Mouse (Mus musculus) liver, embryonic 13.5 days (tissue): ENCODE measurements around the gene Zyx. TPM values are rescaled to one million over a fixed set of nuclear protein-coding genes. Genes with fewer than 3 reads are reported as not detected.

Experiments
- ATAC-seq: fragments of 200-750 bp; cut with Nextera tagmentation; 2 replicates; pipeline ENCODE4 v1.8.0; 2017; ENCODE audit warnings: low read depth, mild to moderate bottlenecking, moderate number of reproducible peaks, moderate library complexity
- DNase-seq: peaks from one replicate; pipeline ENCODE4 v3.0.0; 2022
- H3K27ac ChIP-seq: fragments of 300-500 bp; sonication (generic); 2 replicates; pipeline ENCODE4 v1.5.1; 2015; ENCODE audit warnings: moderate library complexity, mild to moderate bottlenecking, inconsistent platforms
- H3K27me3 ChIP-seq: fragments of 300-500 bp; sonication (generic); 2 replicates; pipeline ENCODE4 v1.6.1; 2015; ENCODE audit warnings: mild to moderate bottlenecking, inconsistent platforms
- H3K36me3 ChIP-seq: fragments of 300-500 bp; sonication (generic); 2 replicates; pipeline ENCODE4 v1.6.1; 2015; ENCODE audit warnings: mild to moderate bottlenecking, inconsistent platforms
- H3K4me1 ChIP-seq: fragments of 300-500 bp; sonication (generic); replicated peaks from 2 replicates; pipeline ENCODE4 v1.6.1; 2015; ENCODE audit warnings: inconsistent platforms
- H3K4me2 ChIP-seq: fragments of 300-500 bp; sonication (generic); 2 replicates; pipeline ENCODE4 v1.6.1; 2015; ENCODE audit warnings: inconsistent platforms, mild to moderate bottlenecking, moderate library complexity
- H3K4me3 ChIP-seq: fragments of 300-500 bp; sonication (generic); replicated peaks from 2 replicates; pipeline ENCODE4 v1.5.1; 2015; ENCODE audit warnings: mild to moderate bottlenecking, inconsistent platforms
- H3K9ac ChIP-seq: fragments of 300-500 bp; sonication (generic); 2 replicates; pipeline ENCODE4 v1.6.1; 2015; ENCODE audit warnings: mild to moderate bottlenecking, inconsistent platforms
- H3K9me3 ChIP-seq: fragments of 300-500 bp; sonication (generic); replicated peaks from 2 replicates; pipeline ENCODE4 v1.6.1; 2016; ENCODE audit warnings: inconsistent platforms
- WGBS: fragments of 180-500 bp; shearing (Covaris S2); methylation state at CpG from one replicate; pipeline ENCODE4 v1.1.7; 2015; ENCODE audit not compliant: insufficient replicate concordance; 5-methylcytosine and 5-hydroxymethylcytosine counted together
- polyA plus RNA-seq: library from polyadenylated mRNA; unstranded; fragments of >200 nt; fragmentation: Nextera tagmentation; extraction: Ambion mirVana; gene quantifications from 2 replicates; pipeline ENCODE4 v1.2.1, GENCODE M21; 2015

Gene Zyx
- polyA plus RNA-seq, 1 experiment from 2014 or later = 36.5 TPM

DNA sequence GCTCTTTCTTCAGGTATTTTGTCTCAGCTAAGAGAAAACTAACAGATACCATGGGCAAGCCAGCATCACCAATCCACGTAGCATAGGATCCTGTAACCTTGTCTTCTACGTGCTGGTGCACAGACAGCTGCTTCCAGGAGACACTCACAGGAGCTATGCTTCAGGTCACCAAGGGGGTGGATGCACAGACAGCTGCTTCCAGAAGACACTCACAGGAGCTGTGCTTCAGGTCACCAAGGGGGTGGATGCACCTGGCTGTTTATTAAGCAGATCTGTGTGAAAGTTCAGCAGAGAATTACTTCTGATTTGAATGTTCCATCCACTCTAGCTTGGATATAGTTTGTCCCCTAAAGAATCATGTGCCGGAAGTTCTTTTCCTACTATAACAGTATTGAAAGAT lies 18.5 kb upstream of the Zyx start:
- Histone ChIP-seq H3K9me3 (no peaks in the 10 kb centered on the region), H3K4me2 (no peak overlapping the region), H3K9ac (no peak overlapping the region), H3K4me3 (no peak overlapping the region), H3K27me3 (peaks cover under 1% of the 10 kb centered on the region; the same call in 1 of the 2 replicates), H3K27ac (no peak overlapping the region), H3K36me3 (no peaks in the 10 kb centered on the region), H3K4me1 (peaks cover 13% of the 10 kb centered on the region)
- 72% methylated on average over 3 of the region's 3 CpGs for WGBS
- DNase-seq (no peak), ATAC-seq (no peak)

- H3K27ac ChIP-seq = no peak overlapping the region
- H3K9me3 ChIP-seq = no peaks in the 10 kb centered on the region
- no peak overlapping the region for H3K9ac ChIP-seq
- H3K36me3 ChIP-seq = no peaks in the 10 kb centered on the region
- ATAC-seq (no peak), DNase-seq (no peak)
- H3K4me3 ChIP-seq = no peak overlapping the region
- no peaks in the 10 kb centered on the region for H3K4me1 ChIP-seq
- no peaks in the 10 kb centered on the region for H3K27me3 ChIP-seq
- H3K4me2 ChIP-seq = no peak overlapping the region
- WGBS = 62% methylated on average over 2 of the region's 2 CpGs
Measured at GRCm38 (mm10) chr6:42339189-42339588, 10.2 kb upstream of the Zyx start.

DNA sequence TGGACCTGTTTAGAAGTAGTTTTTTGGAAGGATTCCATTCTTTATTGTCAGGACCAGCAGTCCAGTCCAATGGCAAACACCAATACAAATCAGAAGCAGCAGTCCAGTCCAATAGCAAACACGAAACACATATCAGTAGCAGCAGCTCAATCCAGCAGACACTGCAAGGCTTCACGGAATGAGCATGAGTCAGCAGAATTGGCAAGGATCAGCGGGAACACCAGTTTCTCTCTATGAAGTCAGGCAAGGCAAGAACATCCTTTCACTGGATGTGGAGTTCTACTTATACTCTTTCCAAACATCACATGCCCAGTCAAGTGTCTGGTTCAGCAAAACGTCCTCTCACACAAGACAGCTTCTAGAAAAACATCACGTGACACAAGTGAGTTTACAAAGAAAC lies 9.4 kb upstream of the Zyx start:
- Histone ChIP-seq H3K4me3 (no peak overlapping the region), H3K4me1 (no peaks in the 10 kb centered on the region), H3K9ac (no peak overlapping the region), H3K9me3 (no peaks in the 10 kb centered on the region), H3K4me2 (no peak overlapping the region), H3K36me3 (no peaks in the 10 kb centered on the region), H3K27ac (no peak overlapping the region), H3K27me3 (no peaks in the 10 kb centered on the region)
- no peak for ATAC-seq
- 57% methylated on average over 5 of the region's 5 CpGs for WGBS
- DNase-seq = no peak

- DNase-seq = no peak
- no peak for ATAC-seq
- Histone ChIP-seq H3K36me3 (no peaks in the 10 kb centered on the region), H3K27me3 (no peaks in the 10 kb centered on the region), H3K4me2 (no peak overlapping the region), H3K4me1 (no peaks in the 10 kb centered on the region), H3K9me3 (no peaks in the 10 kb centered on the region), H3K27ac (no peak overlapping the region), H3K4me3 (no peak overlapping the region), H3K9ac (no peak overlapping the region)
- 36% methylated on average over 1 of the region's 1 CpGs for WGBS
Measured at GRCm38 (mm10) chr6:42342171-42342570, 7.3 kb upstream of the Zyx start.

DNA sequence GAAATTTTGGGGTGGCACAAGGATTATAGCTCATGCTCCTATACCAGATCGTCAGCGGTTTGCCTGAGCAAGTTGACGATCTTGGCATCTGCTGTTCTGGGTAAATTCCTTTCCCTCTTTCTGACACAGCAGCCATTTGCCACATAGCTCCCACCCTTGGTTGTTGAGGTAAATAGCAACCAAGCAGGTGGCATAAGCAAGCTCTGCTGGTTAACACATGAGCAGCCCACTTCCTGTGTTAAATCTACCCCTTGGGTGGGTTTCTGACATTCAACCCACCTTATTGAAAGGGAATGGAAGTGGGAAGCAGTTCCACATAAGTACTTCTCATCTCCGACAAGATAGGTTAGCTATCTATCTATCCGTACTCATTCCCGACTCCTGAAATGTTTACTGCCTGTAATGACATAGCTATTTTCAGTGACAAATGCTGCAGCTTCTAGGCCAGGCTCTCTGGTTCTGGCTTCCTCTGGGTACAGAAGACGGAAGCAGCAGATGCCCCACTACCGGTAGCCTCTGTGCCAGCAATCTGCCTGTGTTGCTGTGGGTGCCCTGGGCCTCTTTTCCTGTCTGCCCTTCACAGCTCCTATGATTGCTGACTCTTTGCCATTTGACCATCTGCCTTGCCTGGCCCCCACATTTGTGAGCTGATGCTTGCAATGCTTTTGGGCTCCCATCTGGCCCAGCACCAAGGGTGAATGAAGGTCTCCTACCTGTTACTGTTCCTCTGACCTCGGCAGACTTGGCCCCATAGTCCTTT lies 5.9 kb upstream of the Zyx start:
- no peaks in the 10 kb centered on the region for H3K9me3 ChIP-seq
- H3K36me3 ChIP-seq = no peaks in the 10 kb centered on the region
- no peak overlapping the region for H3K4me3 ChIP-seq
- no peak for DNase-seq
- 66% methylated on average over 9 of the region's 9 CpGs for WGBS
- H3K27me3 ChIP-seq = no peaks in the 10 kb centered on the region
- H3K4me1 ChIP-seq = no peaks in the 10 kb centered on the region
- H3K4me2 ChIP-seq = no peak overlapping the region
- no peak overlapping the region for H3K27ac ChIP-seq
- H3K9ac ChIP-seq = no peak overlapping the region
- ATAC-seq = no peak

- WGBS = 77% methylated on average over 1 of the region's 1 CpGs
- Histone ChIP-seq H3K4me1 (peaks cover 4% of the 10 kb centered on the region), H3K4me2 (no peak overlapping the region), H3K27me3 (no peaks in the 10 kb centered on the region), H3K27ac (no peak overlapping the region), H3K9ac (no peak overlapping the region), H3K4me3 (no peak overlapping the region), H3K36me3 (no peaks in the 10 kb centered on the region), H3K9me3 (no peaks in the 10 kb centered on the region)
- no peak for DNase-seq
- ATAC-seq = no peak
Measured at GRCm38 (mm10) chr6:42344255-42344654, 5.2 kb upstream of the Zyx start.

DNA sequence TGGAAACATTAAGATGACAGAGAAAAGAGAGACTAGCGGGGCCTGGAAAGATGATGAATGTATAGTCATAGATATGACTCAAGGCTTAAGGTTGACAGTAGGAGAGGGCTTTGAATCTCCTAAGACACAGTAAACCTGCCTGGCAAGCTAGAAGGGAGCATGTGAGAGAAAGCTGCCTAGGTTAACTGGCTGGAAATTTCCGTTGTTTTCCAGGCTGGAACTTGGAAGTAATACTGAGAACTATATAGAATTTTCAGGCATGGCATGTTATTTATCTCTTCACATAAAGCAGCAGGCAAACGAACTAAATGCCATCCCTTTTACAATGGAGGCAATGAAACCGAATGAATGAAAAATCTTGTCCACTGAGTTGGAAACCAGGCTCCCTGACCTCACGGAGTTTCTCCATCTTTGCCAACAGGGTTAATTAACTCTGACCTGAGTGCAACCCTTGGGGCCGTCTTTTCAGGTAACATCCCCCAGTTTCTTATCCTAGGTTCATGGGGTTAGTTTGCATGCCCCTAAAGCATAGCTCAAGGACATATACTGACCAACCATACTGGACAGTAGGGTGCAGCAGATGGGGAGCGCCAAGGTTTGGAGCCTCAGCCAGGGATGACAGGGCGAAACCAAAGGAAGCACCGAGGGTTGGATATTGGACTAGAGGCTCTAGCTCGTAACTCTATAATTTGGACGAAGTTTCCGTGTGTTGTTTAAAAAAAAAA lies 987 bp upstream of the Zyx start:
- no peak for ATAC-seq
- Histone ChIP-seq H3K4me3 (peak overlapping the region; percentile 70), H3K36me3 (peaks cover 11% of the 10 kb centered on the region; the same call in 1 of the 2 replicates), H3K27ac (0 out of 2 replicates have a peak overlapping the region, but pooled peaks have one; percentile 85), H3K4me2 (peak overlapping the region; percentile 85), H3K9me3 (no peaks in the 10 kb centered on the region), H3K4me1 (peaks cover 41% of the 10 kb centered on the region), H3K27me3 (no peaks in the 10 kb centered on the region), H3K9ac (peak overlapping the region; percentile 74; the same call in 1 of the 2 replicates)
- no peak for DNase-seq
- WGBS = 40% methylated on average over 12 of the region's 12 CpGs

DNA sequence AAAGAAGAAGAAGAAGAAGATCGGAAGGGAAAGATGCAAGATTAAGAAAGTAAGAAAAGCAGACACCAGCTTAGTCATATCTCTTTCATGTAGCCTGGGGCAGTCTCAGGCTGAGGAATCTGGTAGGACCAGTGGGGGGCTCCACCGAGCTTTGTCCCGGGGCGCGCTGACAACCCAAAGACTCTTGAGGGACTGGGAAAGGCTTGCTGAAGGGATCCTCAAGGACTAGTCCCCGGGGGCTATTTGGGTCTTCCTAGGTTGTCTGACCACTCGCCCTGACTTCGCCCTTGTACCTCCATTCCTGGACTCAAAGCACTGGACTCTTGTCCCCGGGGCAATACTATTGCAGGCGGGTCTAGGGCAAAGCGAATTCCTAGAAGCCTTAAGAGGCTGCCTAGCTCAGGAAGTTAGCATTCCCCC lies 414 bp upstream of the Zyx start:
- no peaks in the 10 kb centered on the region for H3K9me3 ChIP-seq
- H3K4me3 ChIP-seq = peak overlapping the region; percentile 70
- 1% methylated on average over 11 of the region's 11 CpGs for WGBS
- no peaks in the 10 kb centered on the region for H3K27me3 ChIP-seq
- H3K9ac ChIP-seq = peak overlapping the region; percentile 74
- H3K36me3 ChIP-seq = peaks cover 11% of the 10 kb centered on the region; the same call in 1 of the 2 replicates
- ATAC-seq (peak; percentile 14), DNase-seq (peak; percentile 65)
- peak overlapping the region; percentile 85 for H3K27ac ChIP-seq
- peaks cover 47% of the 10 kb centered on the region for H3K4me1 ChIP-seq
- peak overlapping the region; percentile 85 for H3K4me2 ChIP-seq

- DNase-seq (no peak), ATAC-seq (no peak)
Measured at GRCm38 (mm10) chr6:42350021-42350967, 864 bp downstream of the Zyx start.

DNA sequence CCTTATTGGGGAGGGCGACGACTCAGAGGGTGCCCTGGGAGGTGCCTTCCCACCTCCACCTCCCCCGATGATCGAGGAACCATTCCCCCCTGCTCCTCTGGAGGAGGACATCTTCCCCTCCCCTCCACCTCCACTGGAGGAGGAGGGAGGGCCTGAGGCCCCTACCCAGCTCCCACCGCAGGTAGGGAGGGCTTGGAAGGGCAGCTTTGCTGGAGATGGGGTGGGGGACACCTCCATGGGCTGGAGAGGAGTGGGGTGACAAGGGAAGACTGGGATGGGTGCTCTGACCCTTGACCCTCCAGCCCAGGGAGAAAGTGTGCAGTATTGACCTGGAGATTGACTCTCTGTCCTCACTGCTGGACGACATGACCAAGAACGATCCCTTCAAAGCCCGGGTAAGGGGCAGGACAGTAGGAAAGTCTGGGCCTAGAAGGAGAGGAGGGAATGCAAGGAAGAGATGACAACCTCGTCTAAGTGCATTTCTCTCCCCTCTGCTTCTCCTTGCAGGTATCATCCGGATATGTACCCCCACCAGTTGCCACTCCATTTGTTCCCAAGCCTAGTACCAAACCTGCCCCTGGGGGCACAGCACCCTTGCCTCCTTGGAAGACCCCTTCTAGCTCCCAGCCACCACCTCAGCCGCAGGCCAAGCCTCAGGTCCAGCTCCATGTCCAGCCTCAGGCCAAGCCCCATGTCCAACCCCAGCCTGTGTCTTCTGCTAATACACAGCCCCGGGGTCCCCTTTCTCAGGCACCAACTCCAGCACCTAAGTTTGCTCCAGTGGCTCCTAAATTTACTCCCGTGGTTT lies 1.7 kb downstream of the Zyx start:
- Histone ChIP-seq H3K27ac (peak overlapping the region; percentile 77; the same call in 1 of the 2 replicates), H3K27me3 (no peaks in the 10 kb centered on the region), H3K9ac (peak overlapping the region; percentile 74), H3K4me1 (peaks cover 58% of the 10 kb centered on the region), H3K4me2 (peak overlapping the region; percentile 85), H3K4me3 (peak overlapping the region; percentile 70), H3K9me3 (no peaks in the 10 kb centered on the region), H3K36me3 (peaks cover 18% of the 10 kb centered on the region)
- no peak for DNase-seq
- no peak for ATAC-seq
- 21% methylated on average over 13 of the region's 13 CpGs for WGBS

More at GRCm38 (mm10) chr6:42350021-42350967, 864 bp downstream of the Zyx start:
- peaks cover 58% of the 10 kb centered on the region for H3K4me1 ChIP-seq
- H3K4me2 ChIP-seq = peak overlapping the region; percentile 85
- no peaks in the 10 kb centered on the region for H3K9me3 ChIP-seq
- H3K4me3 ChIP-seq = peak overlapping the region; percentile 70
- no peaks in the 10 kb centered on the region for H3K27me3 ChIP-seq
- H3K36me3 ChIP-seq = peaks cover 11% of the 10 kb centered on the region; the same call in 1 of the 2 replicates
- under 1% methylated on average over 51 of the region's 72 CpGs for WGBS
- H3K9ac ChIP-seq = peak overlapping the region; percentile 74
- H3K27ac ChIP-seq = peak overlapping the region; percentile 77
